Mouse (Mus musculus): ENCODE measurements around the gene Cd47.

Cd47 gene

DNA sequence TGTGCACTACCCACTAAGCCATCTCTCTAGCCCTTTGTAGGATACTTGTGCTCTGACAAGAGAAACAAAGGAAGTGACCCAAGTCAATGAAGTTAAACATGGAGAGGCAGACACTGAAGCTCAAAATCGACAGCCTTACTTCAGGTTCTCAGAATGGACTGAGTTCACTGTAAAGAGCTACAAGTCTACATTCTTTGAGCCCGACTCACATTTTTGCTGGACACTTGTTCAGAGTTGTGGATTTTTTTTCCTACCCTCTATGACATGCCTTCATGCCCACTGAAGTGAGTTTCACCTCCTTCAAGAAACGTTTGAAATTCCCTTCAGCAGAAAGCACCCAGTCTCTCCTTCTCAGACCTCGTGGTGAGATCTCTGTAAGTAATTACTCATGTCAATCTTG is 148.9 kb downstream of the Cd47 start:
- DNase-seq (ENCODE audit: inconsistent ontology term), result peak; percentile 38

GRCm38 (mm10) chr16:49950340-49950739 is 150.0 kb downstream of the Cd47 start:
- DNase-seq (ENCODE audit: inconsistent ontology term), result no peak

GRCm38 (mm10) chr16:49951288-49951691 is 151.0 kb downstream of the Cd47 start:
- peak; percentile 87 for DNase-seq (ENCODE audit: inconsistent ontology term)

DNA sequence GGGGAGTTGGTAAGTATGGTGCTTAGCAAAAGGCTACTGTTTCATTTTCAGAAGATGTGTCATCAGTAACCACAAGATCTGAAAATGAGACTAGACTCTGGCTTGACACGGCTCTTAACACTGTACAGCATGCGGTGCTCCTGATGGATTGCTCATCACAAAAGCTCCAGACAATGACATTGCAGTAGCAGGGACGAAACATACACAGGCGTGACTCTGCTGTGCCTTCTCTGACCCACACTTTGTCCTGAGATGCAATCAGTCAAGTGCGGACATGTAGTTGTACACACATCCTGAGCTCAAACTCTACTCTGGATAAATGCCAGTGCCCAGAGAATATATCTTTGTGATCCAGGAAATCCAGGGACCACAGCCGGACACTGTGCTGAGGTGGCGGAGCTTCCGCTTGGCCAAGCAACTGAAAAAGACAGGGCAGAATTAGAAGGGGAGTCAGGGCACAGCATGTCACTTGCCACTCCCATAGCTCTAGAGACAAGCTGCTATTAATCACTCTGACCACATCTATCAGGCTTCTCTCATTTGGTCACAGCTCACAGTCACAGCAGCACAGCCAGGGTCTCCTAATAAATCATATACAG is 151.7 kb downstream of the Cd47 start:
- DNase-seq (ENCODE audit: inconsistent ontology term), result peak; percentile 93

- peak; percentile 62 for DNase-seq (ENCODE audit: inconsistent ontology term)
Measured at GRCm38 (mm10) chr16:49953817-49954216, 153.5 kb downstream of the Cd47 start.

GRCm38 (mm10) chr16:49954909-49955308 is 154.6 kb downstream of the Cd47 start:
- no peak for DNase-seq (ENCODE audit: inconsistent ontology term)

GRCm38 (mm10) chr16:49955325-49955724 is 155.0 kb downstream of the Cd47 start:
- DNase-seq (ENCODE audit: inconsistent ontology term), result no peak

GRCm38 (mm10) chr16:49955952-49956351 is 155.6 kb downstream of the Cd47 start:
- DNase-seq (ENCODE audit: inconsistent ontology term), result no peak

- DNase-seq (ENCODE audit: inconsistent ontology term), result no peak
Measured at GRCm38 (mm10) chr16:49956531-49957302, 156.4 kb downstream of the Cd47 start.

GRCm38 (mm10) chr16:49958900-49959436 is 158.6 kb downstream of the Cd47 start:
- no peak for DNase-seq (ENCODE audit: inconsistent ontology term)

DNA sequence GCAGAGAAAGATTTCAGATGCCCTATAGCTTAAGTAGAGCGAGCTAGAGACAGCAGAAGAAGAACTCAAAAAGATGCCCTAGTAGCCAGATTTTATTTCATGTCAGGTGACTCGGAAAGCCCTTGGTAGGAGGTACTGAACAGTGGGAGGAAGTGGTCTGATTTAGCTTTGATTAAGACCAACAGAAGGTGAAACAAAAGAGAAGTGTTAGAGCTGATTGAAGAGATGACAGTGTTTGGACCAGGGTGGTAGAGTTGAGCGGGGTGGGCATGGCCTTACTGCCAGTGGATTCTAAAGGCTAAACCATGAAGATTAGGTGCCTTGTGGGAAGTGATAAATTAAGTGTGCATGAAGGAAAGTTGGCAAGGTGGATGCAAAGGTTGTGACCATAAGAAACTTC is 162.0 kb downstream of the Cd47 start:
- no peak for DNase-seq (ENCODE audit: inconsistent ontology term)

- DNase-seq (ENCODE audit: inconsistent ontology term), result no peak
Measured at GRCm38 (mm10) chr16:49964321-49964986, 164.1 kb downstream of the Cd47 start.

Measured in Muller cell, postnatal 12 days (primary cell).